Mouse (Mus musculus): ENCODE data around the gene Hist1h4d. TPM values are rescaled to one million over a fixed set of nuclear protein-coding genes. Genes with fewer than 3 reads are reported as not detected.
"Not testable (repeated sequence)": the region's sequence is repeated elsewhere in the genome, so short reads cannot be mapped to it uniquely, and the experiment has no call there.

The Hist1h4d gene
- polyA plus RNA-seq (2012; fragmentation: generic; extraction: Trizol): 2.8 TPM
- long read RNA-seq, experiment 1, partial matches to known transcripts: 0 of 1 reads
- long read RNA-seq, experiment 1, other reads (novel, unspliced or antisense): 0 of 1 reads
- long read RNA-seq, experiment 2: 0 reads

DNA sequence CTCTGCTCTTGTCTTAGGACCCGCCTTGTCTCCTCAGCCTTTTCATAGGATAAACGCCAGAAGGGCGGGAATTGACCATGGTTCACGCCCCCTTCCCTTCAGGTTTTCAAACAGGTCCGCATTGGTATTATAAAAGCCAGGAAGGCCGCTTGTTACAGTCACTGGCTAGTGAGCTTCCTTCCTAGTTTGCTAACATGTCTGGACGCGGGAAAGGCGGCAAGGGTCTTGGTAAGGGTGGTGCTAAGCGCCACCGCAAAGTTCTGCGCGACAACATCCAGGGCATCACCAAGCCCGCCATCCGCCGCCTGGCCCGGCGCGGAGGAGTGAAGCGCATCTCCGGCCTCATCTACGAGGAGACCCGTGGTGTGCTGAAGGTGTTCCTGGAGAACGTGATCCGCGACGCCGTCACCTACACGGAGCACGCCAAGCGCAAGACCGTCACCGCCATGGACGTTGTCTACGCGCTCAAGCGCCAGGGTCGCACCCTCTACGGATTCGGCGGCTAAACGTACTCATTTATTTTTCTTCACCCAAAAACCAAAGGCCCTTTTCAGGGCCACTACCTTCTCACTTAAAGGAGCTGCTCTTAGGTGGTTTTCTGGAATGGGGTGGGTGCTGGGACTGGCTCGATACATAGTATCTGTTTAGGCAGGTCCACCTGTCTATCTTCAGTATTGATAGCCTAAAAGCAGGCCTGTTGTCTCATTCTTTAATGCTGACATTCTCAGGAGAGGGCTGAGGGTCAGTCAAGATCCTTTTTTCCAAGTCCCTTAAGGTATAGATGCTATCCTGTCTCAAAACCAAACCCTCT is at the start of gene Hist1h4d:
Gene Hist1h4d, plus strand, starts transcription at position 191 of the 811 bp plus-strand sequence.
- Histone ChIP-seq H3K27me3 (ENCODE audit: control insufficient read depth, insufficient read depth, insufficient read length) (no peaks in the 10 kb centered on the region), H3K4me3 (ENCODE audit: insufficient read depth, poor library complexity, severe bottlenecking) (peak within 1 kb of the TSS; percentile 22), H3ac (ENCODE audit: control insufficient read depth, insufficient read length, low read depth) (peak within 1 kb of the TSS; percentile 59), H3K79me2 (ENCODE audit: control insufficient read depth, insufficient read depth) (no peaks in the 10 kb centered on the region), H3K36me3 (ENCODE audit: control insufficient read depth, insufficient read depth) (no peaks in the 10 kb centered on the region), H3K79me3 (ENCODE audit: low read depth) (no peaks in the 10 kb centered on the region)
- TF ChIP-seq CTCF (IDR thresholded peaks at IDR 0.05; ENCODE audit: control insufficient read depth, insufficient read depth, insufficient read length) (no peak), MYOG (IDR thresholded peaks at IDR 0.05; ENCODE audit: control insufficient read depth, extremely low read depth, insufficient read length) (no peak), CEBPB (IDR thresholded peaks at IDR 0.05; ENCODE audit: low read depth) (peak; percentile 51), MAX (IDR thresholded peaks at IDR 0.05) (peak; percentile 44), USF1 (IDR thresholded peaks at IDR 0.05; ENCODE audit: low read depth) (no peak)

- Histone ChIP-seq H3K4me3 (ENCODE audit: insufficient read depth, poor library complexity, severe bottlenecking) (peak overlapping the region; percentile 25), H3K36me3 (ENCODE audit: control insufficient read depth, insufficient read depth) (no peaks in the 10 kb centered on the region), H3K79me2 (ENCODE audit: control insufficient read depth, insufficient read depth) (peaks cover 17% of the 10 kb centered on the region), H3K79me3 (ENCODE audit: low read depth) (no peaks in the 10 kb centered on the region), H3ac (ENCODE audit: control insufficient read depth, insufficient read length, low read depth) (peak overlapping the region; percentile 70), H3K27me3 (ENCODE audit: control insufficient read depth, insufficient read depth, insufficient read length) (no peaks in the 10 kb centered on the region)
- TF ChIP-seq USF1 (IDR thresholded peaks at IDR 0.05; ENCODE audit: low read depth): no peak
- no peak for TF ChIP-seq MYOG (IDR thresholded peaks at IDR 0.05; ENCODE audit: control insufficient read depth, extremely low read depth, insufficient read length)
- no peak for TF ChIP-seq MAX (IDR thresholded peaks at IDR 0.05)
- TF ChIP-seq MYOD1 (IDR thresholded peaks at IDR 0.05; ENCODE audit: control insufficient read depth, insufficient read length, low read depth): no peak
- no peak for TF ChIP-seq FOSL1 (IDR thresholded peaks at IDR 0.05; ENCODE audit: insufficient read depth, low read length, poor library complexity, severe bottlenecking)
- no peak for TF ChIP-seq CEBPB (IDR thresholded peaks at IDR 0.05; ENCODE audit: low read depth)
- no peak for TF ChIP-seq CTCF (IDR thresholded peaks at IDR 0.05; ENCODE audit: control insufficient read depth, insufficient read depth, insufficient read length)
These were observed 48.9 kb upstream of the Hist1h4d start for GRCm38 (mm10) chr13:23532262-23533075.

GRCm38 (mm10) chr13:23533560-23534367 is 47.6 kb upstream of the Hist1h4d start, which contains the start of gene Hist1h2af:
Gene Hist1h2af (plus strand): TSS chr13:23533906.
- not testable (repeated sequence) for H3K79me3 ChIP-seq (ENCODE audit: low read depth); H3K36me3 ChIP-seq (ENCODE audit: control insufficient read depth, insufficient read depth); H3K27me3 ChIP-seq (ENCODE audit: control insufficient read depth, insufficient read depth, insufficient read length)
- peak within 1 kb of the TSS; percentile 81 for H3ac ChIP-seq (ENCODE audit: control insufficient read depth, insufficient read length, low read depth)
- peak within 1 kb of the TSS; percentile 35 for H3K4me3 ChIP-seq (ENCODE audit: insufficient read depth, poor library complexity, severe bottlenecking)
- H3K79me2 ChIP-seq (ENCODE audit: control insufficient read depth, insufficient read depth): peaks cover 22% of the 10 kb centered on the region

DNA sequence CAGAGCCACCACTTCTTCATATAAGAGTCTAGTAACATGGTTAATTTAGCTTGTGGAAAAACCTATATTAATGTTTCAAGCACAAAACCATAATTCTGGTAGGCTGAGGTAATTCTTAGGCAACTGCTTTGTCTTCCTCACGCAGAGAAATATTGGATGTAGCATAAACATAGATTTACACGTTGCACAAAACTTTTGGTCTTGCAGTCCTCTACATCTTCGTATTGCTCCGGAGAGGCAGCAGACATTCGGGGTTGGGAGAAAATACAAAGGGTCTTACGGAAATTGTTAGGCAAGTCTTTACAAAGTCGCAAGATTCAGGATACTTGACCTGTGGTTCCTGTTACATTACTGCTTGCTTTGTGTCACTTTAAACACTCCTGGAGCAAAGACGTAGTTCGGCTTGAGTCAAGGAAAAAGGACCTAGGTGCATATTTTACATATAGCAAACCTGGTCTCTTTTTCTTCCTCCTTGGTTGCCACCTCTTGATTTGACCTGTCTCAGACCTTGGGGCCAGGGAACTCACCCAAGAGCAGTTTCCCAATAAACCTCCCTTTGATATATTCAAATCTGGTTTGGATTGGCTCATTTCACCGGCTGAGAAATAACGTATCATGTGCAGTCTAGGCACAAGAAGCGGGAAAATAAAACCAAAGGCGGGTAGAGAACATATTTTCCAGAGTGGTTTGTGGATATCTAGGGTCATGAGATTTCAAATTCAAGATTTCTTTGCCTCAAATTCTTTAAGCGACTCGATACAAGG is 46.8 kb upstream of the Hist1h4d start:
- Histone ChIP-seq H3K4me3 (ENCODE audit: insufficient read depth, poor library complexity, severe bottlenecking) (peak overlapping the region; percentile 35), H3K79me2 (ENCODE audit: control insufficient read depth, insufficient read depth) (peaks cover 22% of the 10 kb centered on the region), H3K27me3 (ENCODE audit: control insufficient read depth, insufficient read depth, insufficient read length) (no peaks in the 10 kb centered on the region), H3K79me3 (ENCODE audit: low read depth) (no peaks in the 10 kb centered on the region), H3ac (ENCODE audit: control insufficient read depth, insufficient read length, low read depth) (peak overlapping the region; percentile 81), H3K36me3 (ENCODE audit: control insufficient read depth, insufficient read depth) (no peaks in the 10 kb centered on the region)
- no peak for TF ChIP-seq CTCF (IDR thresholded peaks at IDR 0.05; ENCODE audit: control insufficient read depth, insufficient read depth, insufficient read length)
- TF ChIP-seq CEBPB (IDR thresholded peaks at IDR 0.05; ENCODE audit: low read depth): peak; percentile 8

Measured in C2C12 (cell line).